Mouse (Mus musculus) embryonic facial prominence, embryonic 11.5 days (tissue): ENCODE measurements around the gene Ccr7. TPM values are rescaled to one million over a fixed set of nuclear protein-coding genes. Genes with fewer than 3 reads are reported as not detected.

Source experiments
- ATAC-seq: fragments of 200-750 bp; cut with Nextera tagmentation; replicated peaks from 2 replicates; pipeline ENCODE4 v1.8.0; 2017; ENCODE audit warnings: low read depth; ENCODE audit not compliant: insufficient number of reproducible peaks, low FRiP score, low TSS enrichment
- DNase-seq: peaks from one replicate; pipeline ENCODE4 v3.0.0-alpha.2; 2015; ENCODE audit warnings: low spot score
- H3K27ac ChIP-seq: fragments of 300-500 bp; sonication (generic); replicated peaks from 2 replicates; pipeline ENCODE4 v1.5.1; 2014; ENCODE audit warnings: mild to moderate bottlenecking, low read depth, low read length, control low read depth
- H3K27me3 ChIP-seq: fragments of 300-500 bp; sonication (generic); 2 replicates; pipeline ENCODE4 v1.6.1; 2014; ENCODE audit warnings: mild to moderate bottlenecking, low read length, moderate library complexity, mixed read lengths; ENCODE audit not compliant: control insufficient read depth, insufficient read depth
- H3K36me3 ChIP-seq: fragments of 300-500 bp; sonication (generic); replicated peaks from 2 replicates; pipeline ENCODE4 v1.6.1; 2014; ENCODE audit warnings: low read depth, mild to moderate bottlenecking, low read length, moderate library complexity, mixed read lengths; ENCODE audit not compliant: control insufficient read depth, insufficient read depth
- H3K4me1 ChIP-seq: fragments of 300-500 bp; sonication (generic); 2 replicates; pipeline ENCODE4 v1.6.1; 2014; ENCODE audit warnings: low read length, mixed read lengths; ENCODE audit not compliant: control insufficient read depth, insufficient read depth
- H3K4me2 ChIP-seq: fragments of 300-500 bp; sonication (generic); 2 replicates; pipeline ENCODE4 v1.6.1; 2014; ENCODE audit warnings: low read depth, mild to moderate bottlenecking, control low read depth, low read length, moderate library complexity
- H3K4me3 ChIP-seq: fragments of 300-500 bp; sonication (generic); 2 replicates; pipeline ENCODE4 v1.5.1; 2014; ENCODE audit warnings: low read depth, low read length, control low read depth
- H3K9ac ChIP-seq: fragments of 300-500 bp; sonication (generic); replicated peaks from 2 replicates; pipeline ENCODE4 v1.6.1; 2014; ENCODE audit warnings: mild to moderate bottlenecking, control low read depth, low read length
- H3K9me3 ChIP-seq: fragments of 300-500 bp; sonication (generic); replicated peaks from 2 replicates; pipeline ENCODE4 v1.6.1; 2016; ENCODE audit warnings: mild to moderate bottlenecking, low read length, inconsistent platforms, mixed read lengths; ENCODE audit not compliant: control insufficient read depth
- WGBS: fragments of 180-500 bp; shearing (Covaris S2); extraction: QIAGEN DNeasy Blood & Tissue Kit; methylation state at CpG from one replicate; pipeline ENCODE4 v1.1.7; 2014; 5-methylcytosine and 5-hydroxymethylcytosine counted together
- polyA plus RNA-seq: library from polyadenylated mRNA; unstranded; fragments of >200 nt; fragmentation: Nextera tagmentation; extraction: Ambion mirVana; gene quantifications from 2 replicates; pipeline ENCODE4 v1.2.1, GENCODE M21; 2014

Ccr7 gene
- polyA plus RNA-seq, 1 experiment from 2014 or later, result 0.60 TPM

DNA sequence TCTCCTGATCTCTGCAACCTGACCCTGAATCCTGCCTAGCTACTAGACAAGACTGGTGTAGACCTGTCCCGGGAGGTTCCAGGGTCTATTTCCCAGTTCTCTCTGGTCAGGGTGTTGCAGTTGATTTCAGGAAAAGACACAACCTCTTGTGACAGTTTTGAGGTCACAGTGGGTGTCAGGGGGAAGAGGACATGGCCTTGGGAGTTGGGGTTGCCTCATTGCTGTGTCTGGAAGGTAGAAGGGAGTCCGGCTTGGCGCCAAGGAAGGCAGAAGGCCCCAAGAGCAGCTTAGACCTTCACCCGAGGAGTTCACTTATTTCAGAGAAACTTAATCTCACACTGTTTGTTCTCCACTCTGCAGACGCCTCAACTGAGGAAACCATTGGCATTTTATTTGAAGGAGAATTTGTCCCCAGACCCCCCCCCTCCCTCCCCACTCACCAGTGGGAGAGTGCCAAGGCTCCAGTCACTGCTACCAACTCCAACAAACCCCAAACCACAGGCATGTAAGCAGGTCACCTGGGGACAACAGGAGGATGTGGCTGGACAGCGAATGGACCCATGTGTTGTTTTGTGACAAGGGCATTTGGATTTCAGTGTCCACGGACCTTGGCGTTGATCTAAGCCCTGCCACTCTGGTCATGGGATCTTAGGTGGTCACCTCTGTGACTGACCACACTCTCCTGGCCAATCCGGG, 52.2 kb downstream of the Ccr7 start:
- no peak overlapping the region for H3K27ac ChIP-seq
- H3K36me3 ChIP-seq, result no peaks in the 10 kb centered on the region
- H3K9ac ChIP-seq, result no peak overlapping the region
- DNase-seq (no peak), ATAC-seq (no peak)
- peaks cover 7% of the 10 kb centered on the region; the same call in 1 of the 2 replicates for H3K4me1 ChIP-seq
- no peaks in the 10 kb centered on the region for H3K27me3 ChIP-seq
- no peak overlapping the region for H3K4me3 ChIP-seq
- 89% methylated on average over 9 of the region's 9 CpGs for WGBS
- no peaks in the 10 kb centered on the region for H3K9me3 ChIP-seq
- H3K4me2 ChIP-seq, result no peak overlapping the region

DNA sequence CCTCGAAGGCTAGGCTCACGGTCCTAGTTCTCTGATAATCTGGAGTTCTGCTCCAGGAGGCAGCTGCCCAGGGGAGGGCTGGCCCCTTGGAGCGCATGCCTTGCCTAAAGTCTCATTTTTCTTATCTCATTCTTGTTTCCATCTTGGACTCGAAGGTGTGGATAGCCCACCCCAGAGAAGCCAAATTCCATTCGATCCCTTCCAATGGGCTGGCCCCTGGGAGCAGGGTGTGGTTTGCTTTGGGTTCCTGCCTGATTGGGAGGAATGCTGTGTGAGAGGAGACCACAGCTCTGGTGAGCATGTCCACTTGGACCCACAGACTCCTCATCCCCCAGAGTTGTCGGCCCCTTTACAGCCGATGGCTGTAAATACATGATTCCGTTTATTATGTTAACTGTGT, 53.2 kb downstream of the Ccr7 start:
- DNase-seq, result no peak
- ATAC-seq, result no peak
- WGBS, result 84% methylated on average over 8 of the region's 8 CpGs
- peaks cover 4% of the 10 kb centered on the region; the same call in 1 of the 2 replicates for H3K4me1 ChIP-seq
- no peak overlapping the region for H3K4me2 ChIP-seq
- no peak overlapping the region for H3K4me3 ChIP-seq
- H3K36me3 ChIP-seq, result no peaks in the 10 kb centered on the region
- H3K27ac ChIP-seq, result no peak overlapping the region
- no peaks in the 10 kb centered on the region for H3K27me3 ChIP-seq
- no peak overlapping the region for H3K9ac ChIP-seq
- no peaks in the 10 kb centered on the region for H3K9me3 ChIP-seq

DNA sequence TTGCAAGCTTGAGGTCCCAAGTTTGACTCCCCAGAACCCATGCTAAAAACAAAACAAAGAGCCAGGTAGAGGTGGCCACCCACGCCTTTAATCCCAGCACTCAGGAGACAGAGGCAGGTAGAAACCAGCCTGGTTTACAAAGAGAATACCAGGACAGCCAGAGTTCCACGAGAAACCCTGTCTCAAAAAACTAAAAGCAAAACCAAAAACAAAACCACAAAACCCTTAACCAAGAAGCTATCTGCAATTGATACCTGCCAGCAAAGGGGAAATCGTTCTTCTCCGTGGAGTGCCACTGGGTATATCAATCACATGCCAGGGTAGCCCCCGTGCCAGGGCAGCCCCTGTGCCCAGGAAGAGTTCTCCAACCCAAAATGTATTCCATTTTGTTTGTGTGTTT, 54.7 kb downstream of the Ccr7 start:
- Histone ChIP-seq H3K9me3 (no peaks in the 10 kb centered on the region), H3K4me1 (no peaks in the 10 kb centered on the region), H3K4me3 (no peak overlapping the region), H3K9ac (no peak overlapping the region), H3K4me2 (no peak overlapping the region), H3K27me3 (no peaks in the 10 kb centered on the region), H3K27ac (no peak overlapping the region), H3K36me3 (no peaks in the 10 kb centered on the region)
- ATAC-seq, result no peak
- WGBS, result 89% methylated on average over 5 of the region's 5 CpGs
- no peak for DNase-seq

DNA sequence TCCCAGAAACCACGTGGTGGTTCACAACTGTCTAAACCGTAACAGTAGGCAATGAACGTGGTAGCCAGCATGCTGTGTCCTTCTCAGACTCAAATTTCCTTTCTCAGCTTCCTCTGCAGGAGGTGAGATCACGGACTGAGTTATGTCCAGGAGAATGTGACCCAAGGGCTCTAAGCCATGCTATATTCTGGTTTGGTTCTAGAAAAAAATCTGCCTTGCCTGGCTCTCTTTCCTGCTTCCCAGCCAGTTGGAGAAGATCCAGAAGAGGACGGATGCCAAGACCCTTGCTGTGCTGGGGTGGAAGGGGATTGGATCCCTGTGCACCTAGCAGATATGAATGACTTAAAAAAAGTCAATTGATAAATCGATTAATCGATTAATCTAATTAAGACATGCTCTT, 55.4 kb downstream of the Ccr7 start:
- ATAC-seq (no peak), DNase-seq (no peak)
- H3K4me3 ChIP-seq, result no peak overlapping the region
- no peak overlapping the region for H3K9ac ChIP-seq
- no peaks in the 10 kb centered on the region for H3K36me3 ChIP-seq
- no peaks in the 10 kb centered on the region for H3K4me1 ChIP-seq
- H3K27me3 ChIP-seq, result no peaks in the 10 kb centered on the region
- H3K9me3 ChIP-seq, result no peaks in the 10 kb centered on the region
- H3K4me2 ChIP-seq, result no peak overlapping the region
- no peak overlapping the region for H3K27ac ChIP-seq
- WGBS, result 91% methylated on average over 7 of the region's 7 CpGs

DNA sequence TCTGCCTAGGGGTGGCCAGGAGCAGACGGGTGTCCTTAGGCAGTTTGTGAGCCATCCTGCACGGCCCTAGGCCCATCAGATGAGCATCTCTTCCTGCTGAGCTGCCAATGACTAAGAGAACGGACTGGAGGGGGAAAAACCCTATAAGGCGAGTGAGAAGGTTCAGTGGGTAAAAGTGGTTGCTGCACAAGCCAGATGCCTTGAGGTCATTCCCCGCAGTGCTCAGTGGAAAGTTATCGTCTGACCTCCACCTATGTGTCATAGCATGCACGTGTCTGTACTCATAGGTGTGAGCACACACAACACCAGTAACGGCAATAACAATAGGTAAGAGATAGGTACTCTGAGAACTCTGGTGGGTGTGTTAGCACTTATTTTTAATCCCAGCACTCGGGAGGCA, 56.0 kb downstream of the Ccr7 start:
- Histone ChIP-seq H3K4me1 (no peaks in the 10 kb centered on the region), H3K9me3 (no peaks in the 10 kb centered on the region), H3K36me3 (no peaks in the 10 kb centered on the region), H3K27me3 (no peaks in the 10 kb centered on the region), H3K9ac (no peak overlapping the region), H3K27ac (no peak overlapping the region), H3K4me3 (no peak overlapping the region), H3K4me2 (no peak overlapping the region)
- DNase-seq (no peak), ATAC-seq (no peak)
- 88% methylated on average over 9 of the region's 9 CpGs for WGBS

DNA sequence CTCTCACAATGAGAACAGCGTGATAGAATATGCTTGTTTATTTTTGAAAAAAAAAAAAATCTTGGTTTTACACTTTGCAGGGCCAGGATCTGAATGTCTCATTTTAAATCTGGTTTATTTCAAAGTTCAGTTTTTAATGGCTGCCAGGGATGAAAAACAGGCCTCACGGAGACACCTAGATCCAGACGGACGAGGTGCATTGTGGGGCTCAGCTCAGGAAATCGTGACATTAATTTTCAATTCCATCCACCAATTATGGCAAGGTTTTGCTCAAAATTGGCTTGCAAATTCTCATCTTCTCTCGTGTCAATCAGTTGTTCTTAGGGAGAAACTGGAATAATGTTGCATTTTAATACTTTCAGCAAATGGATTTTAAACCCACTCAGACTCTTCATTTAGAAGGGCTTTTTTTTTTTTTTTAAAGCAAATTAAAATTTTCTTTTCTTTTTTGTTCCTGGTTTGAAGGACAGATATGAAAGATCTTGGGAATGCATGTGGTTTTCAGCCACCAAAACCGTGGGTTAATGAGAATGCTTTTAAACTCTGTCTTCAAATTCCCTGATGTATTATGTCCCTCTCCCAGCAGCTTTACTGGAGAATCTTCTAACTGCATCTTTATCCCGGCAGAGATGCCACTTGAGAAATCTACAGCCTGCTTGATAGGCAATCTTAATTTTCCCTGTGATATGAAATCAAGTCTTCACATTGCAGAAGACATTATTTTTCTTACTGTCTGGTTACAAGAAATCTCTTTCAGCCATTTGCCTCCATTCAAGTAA, 57.7 kb downstream of the Ccr7 start:
- Histone ChIP-seq H3K27me3 (no peaks in the 10 kb centered on the region), H3K4me3 (no peak overlapping the region), H3K9ac (no peak overlapping the region), H3K4me2 (no peak overlapping the region), H3K27ac (no peak overlapping the region), H3K9me3 (no peaks in the 10 kb centered on the region), H3K36me3 (no peaks in the 10 kb centered on the region), H3K4me1 (no peaks in the 10 kb centered on the region)
- ATAC-seq (no peak), DNase-seq (no peak)
- 54% methylated on average over 8 of the region's 8 CpGs for WGBS

DNA sequence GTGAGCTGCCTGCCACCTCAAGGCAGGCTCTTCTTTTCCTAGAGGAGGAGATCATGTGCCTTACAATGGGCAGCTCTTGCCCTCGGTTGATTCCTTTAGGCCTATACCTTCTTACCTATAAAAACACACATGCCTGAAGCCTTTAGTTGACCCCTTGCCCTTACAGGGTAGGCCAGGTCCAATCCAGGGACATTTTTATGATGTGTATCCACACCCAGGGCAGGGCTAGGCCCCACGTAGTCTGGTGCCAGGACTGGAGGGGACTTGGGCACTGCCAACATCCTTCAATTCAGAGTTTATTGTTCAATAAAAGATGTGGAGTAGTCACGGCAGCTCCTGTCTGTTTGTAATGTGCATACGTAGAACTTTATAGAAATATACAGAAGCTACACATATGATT, 58.5 kb downstream of the Ccr7 start:
- Histone ChIP-seq H3K27ac (peak overlapping the region; percentile 56), H3K4me2 (no peak overlapping the region), H3K9ac (no peak overlapping the region), H3K27me3 (no peaks in the 10 kb centered on the region), H3K4me3 (no peak overlapping the region), H3K4me1 (no peaks in the 10 kb centered on the region), H3K9me3 (no peaks in the 10 kb centered on the region), H3K36me3 (no peaks in the 10 kb centered on the region)
- DNase-seq, result no peak
- no peak for ATAC-seq
- WGBS, result 79% methylated on average over 4 of the region's 4 CpGs

DNA sequence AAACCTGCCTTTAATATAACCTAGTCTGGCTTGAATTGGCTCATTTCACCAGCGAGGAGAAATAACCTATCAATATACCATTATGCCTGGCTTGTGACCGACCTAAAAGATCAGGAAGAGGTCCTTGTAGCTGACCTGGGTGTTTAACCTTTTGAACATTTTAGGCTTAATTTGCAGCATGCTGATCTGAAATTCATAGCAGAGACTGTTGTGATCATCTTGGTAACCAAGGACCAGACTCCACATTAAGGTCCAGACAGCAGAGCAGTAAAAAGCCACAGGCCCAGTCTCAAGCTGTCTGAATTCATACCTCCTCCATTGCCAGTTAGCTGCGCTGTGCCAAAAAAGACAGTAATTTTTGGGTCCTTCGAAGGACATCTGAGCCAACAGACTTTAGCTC, 59.1 kb downstream of the Ccr7 start:
- no peak overlapping the region for H3K4me2 ChIP-seq
- H3K27me3 ChIP-seq, result no peaks in the 10 kb centered on the region
- no peak for DNase-seq
- ATAC-seq, result no peak
- 57% methylated on average over 4 of the region's 4 CpGs for WGBS
- no peaks in the 10 kb centered on the region for H3K36me3 ChIP-seq
- H3K9me3 ChIP-seq, result no peaks in the 10 kb centered on the region
- no peak overlapping the region for H3K9ac ChIP-seq
- H3K4me3 ChIP-seq, result no peak overlapping the region
- no peaks in the 10 kb centered on the region for H3K4me1 ChIP-seq
- no peak overlapping the region for H3K27ac ChIP-seq
